Mouse (Mus musculus) testis, adult 2 months (tissue): ENCODE data around the gene Gm17606.

Experiments
- CTCF ChIP-seq: fragments of 200-500 bp; IDR thresholded peaks from 2 replicates; pipeline ENCODE4 v1.5.1; 2012; ENCODE audit warnings: low read depth, mild to moderate bottlenecking, inconsistent platforms, low read length, moderate library complexity; ENCODE audit not compliant: control insufficient read depth, insufficient read depth, insufficient replicate concordance
- POLR2A ChIP-seq: fragments of 200-500 bp; IDR thresholded peaks from 2 replicates; pipeline ENCODE4 v1.6.1; 2012; ENCODE audit warnings: low read depth, mild to moderate bottlenecking, inconsistent platforms, low read length, moderate library complexity; ENCODE audit not compliant: control insufficient read depth

- TF ChIP-seq CTCF (peak; percentile 89), POLR2A (no peak)
Measured at GRCm38 (mm10) chr14:54636954-54637353, 3.8 kb upstream of the Gm17606 start.
